Mouse (Mus musculus): ENCODE results near the gene H2-M9. TPM values are rescaled to one million over a fixed set of nuclear protein-coding genes. Genes with fewer than 3 reads are reported as not detected.

The H2-M9 gene
- polyA plus RNA-seq (2015; fragmentation: Nextera tagmentation; extraction: Ambion mirVana): not detected in 2 replicates

GRCm38 (mm10) chr17:36642566-36642965 is at the start of gene H2-M9:
Gene H2-M9, minus strand, starts transcription at chr17:36642666.
- Histone ChIP-seq H3K4me3 (no peak within 1 kb of the TSS), H3K27ac (replicated peaks) (no peak within 1 kb of the TSS), H3K4me1 (no peaks in the 10 kb centered on the region), H3K4me2 (no peak within 1 kb of the TSS), H3K9ac (no peak within 1 kb of the TSS), H3K36me3 (no peaks in the 10 kb centered on the region), H3K27me3 (replicated peaks) (no peaks in the 10 kb centered on the region), H3K9me3 (no peaks in the 10 kb centered on the region)
- no peak for ATAC-seq (ENCODE audit: extremely low read depth, insufficient number of reproducible peaks, low FRiP score, low TSS enrichment)
- WGBS: 67% methylated on average over 3 of the region's 3 CpGs

GRCm38 (mm10) chr17:36672119-36672518 is 29.7 kb upstream of the H2-M9 start, which contains the start of gene H2-M1:
Gene H2-M1, minus strand, starts transcription at chr17:36672219.
- Histone ChIP-seq H3K9me3 (no peaks in the 10 kb centered on the region), H3K27ac (replicated peaks) (no peak within 1 kb of the TSS), H3K4me1 (no peaks in the 10 kb centered on the region), H3K9ac (no peak within 1 kb of the TSS), H3K4me3 (no peak within 1 kb of the TSS), H3K27me3 (replicated peaks) (no peaks in the 10 kb centered on the region), H3K4me2 (no peak within 1 kb of the TSS), H3K36me3 (no peaks in the 10 kb centered on the region)
- WGBS: 65% methylated on average over 3 of the region's 3 CpGs
- ATAC-seq (ENCODE audit: extremely low read depth, insufficient number of reproducible peaks, low FRiP score, low TSS enrichment): no peak

Other genes starting within 250 kb of the H2-M9 start
- not detected in 2 replicates for gene H2-M10.4, start 180.3 kb downstream of the H2-M9 start, polyA plus RNA-seq (2015; fragmentation: Nextera tagmentation; extraction: Ambion mirVana)
- gene H2-M11, start 95.6 kb downstream of the H2-M9 start, polyA plus RNA-seq (2015; fragmentation: Nextera tagmentation; extraction: Ambion mirVana): not detected in 2 replicates
- not detected in 2 replicates for gene H2-M1, start 29.6 kb upstream of the H2-M9 start, polyA plus RNA-seq (2015; fragmentation: Nextera tagmentation; extraction: Ambion mirVana)
- not detected in 2 replicates for gene H2-M10.5, start 130.2 kb upstream of the H2-M9 start, polyA plus RNA-seq (2015; fragmentation: Nextera tagmentation; extraction: Ambion mirVana)
- gene H2-M10.6, start 169.5 kb upstream of the H2-M9 start, polyA plus RNA-seq (2015; fragmentation: Nextera tagmentation; extraction: Ambion mirVana): not detected in 2 replicates
- 21.7 and 22.8 TPM in 2 replicates for gene Trim26, start 194.5 kb upstream of the H2-M9 start, polyA plus RNA-seq (2015; fragmentation: Nextera tagmentation; extraction: Ambion mirVana)
- gene Trim15, start 224.5 kb upstream of the H2-M9 start, polyA plus RNA-seq (2015; fragmentation: Nextera tagmentation; extraction: Ambion mirVana): 0.23 TPM in 2 replicates
- gene Trim10, start 226.9 kb upstream of the H2-M9 start, polyA plus RNA-seq (2015; fragmentation: Nextera tagmentation; extraction: Ambion mirVana): 13.3 and 16.0 TPM in 2 replicates
- gene Trim40, start 247.5 kb upstream of the H2-M9 start, polyA plus RNA-seq (2015; fragmentation: Nextera tagmentation; extraction: Ambion mirVana): not detected in 2 replicates